Mouse (Mus musculus): Measurements from ENCODE around the gene Celf3. TPM values are rescaled to one million over a fixed set of nuclear protein-coding genes. Genes with fewer than 3 reads are reported as not detected.

Gene Celf3
- 2.8 and 4.7 TPM in 2 replicates for polyA plus RNA-seq (2014; fragmentation: Nextera tagmentation; extraction: Ambion mirVana)

DNA sequence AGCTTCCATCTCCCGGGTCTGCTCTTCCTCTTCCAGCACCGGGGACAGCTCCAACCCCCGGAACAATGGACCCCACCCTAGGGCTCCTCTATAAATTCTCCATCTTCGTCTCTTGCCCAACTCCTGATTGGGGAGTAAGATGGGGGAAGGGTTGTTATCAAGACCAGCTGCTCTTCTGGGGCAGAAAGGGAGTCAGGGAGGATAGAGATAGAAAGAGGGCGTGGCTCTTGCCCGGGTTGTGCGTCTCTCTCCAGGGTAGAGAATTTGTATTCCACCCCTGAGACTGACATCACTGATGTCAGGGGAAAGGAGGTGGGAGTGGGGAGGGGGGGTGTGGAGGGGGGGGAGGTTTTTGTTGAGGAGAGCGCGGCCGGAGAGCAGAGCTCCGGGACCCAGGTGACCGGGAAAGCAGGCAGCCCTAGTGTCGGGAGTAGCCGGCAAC lies at the start of gene Celf3:
Gene Celf3, plus strand, starts transcription at position 315 of the 442 bp plus-strand sequence.
- no peak for ATAC-seq (replicated peaks; ENCODE audit: insufficient number of reproducible peaks, low FRiP score, low TSS enrichment)
- WGBS (ENCODE audit: insufficient replicate concordance) = 1% methylated on average over 9 of the region's 14 CpGs
- peaks cover 33% of the 10 kb centered on the region for H3K27me3 ChIP-seq (ENCODE audit: control insufficient read depth, insufficient read depth, low read length)
- no peaks in the 10 kb centered on the region for H3K36me3 ChIP-seq (ENCODE audit: control insufficient read depth, insufficient read depth, low read length)
- H3K27ac ChIP-seq (ENCODE audit: low read depth, low read length) = no peak within 1 kb of the TSS
- no peak within 1 kb of the TSS for H3K4me2 ChIP-seq
- H3K4me3 ChIP-seq (ENCODE audit: low read depth, low read length) = no peak within 1 kb of the TSS
- peaks cover 14% of the 10 kb centered on the region for H3K4me1 ChIP-seq (ENCODE audit: control insufficient read depth, insufficient read depth, low read length)
- H3K9me3 ChIP-seq (replicated peaks; ENCODE audit: control insufficient read depth, low read length) = no peaks in the 10 kb centered on the region
- H3K9ac ChIP-seq (ENCODE audit: low read depth, low read length) = no peak within 1 kb of the TSS

DNA sequence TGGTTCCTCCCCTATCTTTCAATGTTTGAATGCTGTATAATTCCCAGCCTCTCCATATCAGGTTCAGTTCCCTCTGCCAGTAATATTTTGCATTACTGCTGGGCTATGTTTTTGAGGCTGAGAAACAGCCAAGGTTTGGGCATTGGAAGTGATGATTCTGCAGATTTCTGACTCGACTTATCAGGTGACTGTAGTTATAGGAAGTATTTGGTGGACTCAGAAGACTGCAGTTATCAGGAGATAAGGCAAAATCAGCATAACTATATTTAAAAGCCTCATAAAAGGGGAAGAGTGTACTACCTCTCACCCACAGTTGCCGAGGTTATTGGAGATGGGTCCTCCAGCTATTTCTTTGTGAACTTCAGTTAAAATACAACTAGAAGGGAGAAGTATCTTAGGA lies 47.1 kb upstream of the Celf3 start:
- Histone ChIP-seq H3K27ac (ENCODE audit: low read depth, low read length) (no peak overlapping the region), H3K9me3 (replicated peaks; ENCODE audit: control insufficient read depth, low read length) (no peaks in the 10 kb centered on the region), H3K27me3 (ENCODE audit: control insufficient read depth, insufficient read depth, low read length) (no peaks in the 10 kb centered on the region), H3K9ac (ENCODE audit: low read depth, low read length) (no peak overlapping the region), H3K36me3 (ENCODE audit: control insufficient read depth, insufficient read depth, low read length) (no peaks in the 10 kb centered on the region), H3K4me2 (no peak overlapping the region), H3K4me3 (ENCODE audit: low read depth, low read length) (no peak overlapping the region), H3K4me1 (ENCODE audit: control insufficient read depth, insufficient read depth, low read length) (no peaks in the 10 kb centered on the region)
- WGBS (ENCODE audit: insufficient replicate concordance) = 67% methylated on average over 2 of the region's 2 CpGs
- no peak for ATAC-seq (replicated peaks; ENCODE audit: insufficient number of reproducible peaks, low FRiP score, low TSS enrichment)

DNA sequence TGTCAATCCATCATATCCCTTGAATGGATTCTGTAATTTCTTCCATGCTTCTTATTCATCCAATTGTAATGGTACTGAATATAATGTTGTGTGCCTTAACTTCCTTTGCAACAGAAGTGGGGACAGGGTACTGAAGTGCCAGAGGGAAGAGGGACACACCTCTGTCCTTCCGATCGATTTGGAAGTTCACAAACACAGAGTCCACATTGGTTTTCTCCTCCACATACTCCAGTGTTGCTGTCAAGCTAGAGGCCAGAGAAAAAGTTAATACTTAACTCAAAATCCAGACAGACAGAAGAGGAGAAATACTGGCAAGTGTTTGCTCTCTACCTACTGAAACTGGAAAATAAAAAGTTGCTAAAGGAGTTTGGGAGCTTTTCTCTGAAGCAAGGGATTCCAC lies 43.8 kb upstream of the Celf3 start:
- Histone ChIP-seq H3K9me3 (replicated peaks; ENCODE audit: control insufficient read depth, low read length) (no peaks in the 10 kb centered on the region), H3K4me1 (ENCODE audit: control insufficient read depth, insufficient read depth, low read length) (no peaks in the 10 kb centered on the region), H3K4me2 (no peak overlapping the region), H3K4me3 (ENCODE audit: low read depth, low read length) (no peak overlapping the region), H3K27me3 (ENCODE audit: control insufficient read depth, insufficient read depth, low read length) (no peaks in the 10 kb centered on the region), H3K36me3 (ENCODE audit: control insufficient read depth, insufficient read depth, low read length) (no peaks in the 10 kb centered on the region), H3K9ac (ENCODE audit: low read depth, low read length) (no peak overlapping the region), H3K27ac (ENCODE audit: low read depth, low read length) (no peak overlapping the region)
- WGBS (ENCODE audit: insufficient replicate concordance) = 91% methylated on average over 2 of the region's 2 CpGs
- ATAC-seq (replicated peaks; ENCODE audit: insufficient number of reproducible peaks, low FRiP score, low TSS enrichment) = no peak

GRCm38 (mm10) chr3:94436420-94436819 lies 41.7 kb upstream of the Celf3 start:
- ATAC-seq (replicated peaks; ENCODE audit: insufficient number of reproducible peaks, low FRiP score, low TSS enrichment) = no peak
- Histone ChIP-seq H3K4me3 (ENCODE audit: low read depth, low read length) (no peak overlapping the region), H3K4me2 (no peak overlapping the region), H3K9me3 (replicated peaks; ENCODE audit: control insufficient read depth, low read length) (no peaks in the 10 kb centered on the region), H3K27me3 (ENCODE audit: control insufficient read depth, insufficient read depth, low read length) (no peaks in the 10 kb centered on the region), H3K27ac (ENCODE audit: low read depth, low read length) (no peak overlapping the region), H3K4me1 (ENCODE audit: control insufficient read depth, insufficient read depth, low read length) (no peaks in the 10 kb centered on the region), H3K9ac (ENCODE audit: low read depth, low read length) (no peak overlapping the region), H3K36me3 (ENCODE audit: control insufficient read depth, insufficient read depth, low read length) (no peaks in the 10 kb centered on the region)
- 73% methylated on average over 9 of the region's 9 CpGs for WGBS (ENCODE audit: insufficient replicate concordance)

DNA sequence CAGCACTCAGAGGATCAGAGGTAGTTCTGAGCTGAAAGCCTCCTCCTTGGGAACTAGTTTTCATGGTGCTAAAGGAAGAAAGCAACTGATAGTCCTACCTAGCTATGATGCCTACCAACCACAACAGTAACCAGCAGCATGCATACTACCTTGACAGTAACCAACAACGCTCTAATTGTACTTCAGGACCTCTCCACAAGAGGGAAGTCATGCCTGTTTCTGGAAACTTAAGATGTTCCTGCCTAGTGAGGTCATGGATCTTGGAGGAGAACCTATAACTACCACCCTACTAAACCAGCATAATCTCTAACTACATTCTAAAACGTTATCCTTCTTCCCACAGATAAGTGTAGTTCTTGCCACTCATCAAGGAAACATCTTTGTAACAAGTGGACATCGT lies 36.9 kb upstream of the Celf3 start:
- H3K4me3 ChIP-seq (ENCODE audit: low read depth, low read length) = no peak overlapping the region
- H3K27me3 ChIP-seq (ENCODE audit: control insufficient read depth, insufficient read depth, low read length) = no peaks in the 10 kb centered on the region
- no peak overlapping the region for H3K27ac ChIP-seq (ENCODE audit: low read depth, low read length)
- H3K4me1 ChIP-seq (ENCODE audit: control insufficient read depth, insufficient read depth, low read length) = 0 out of 2 replicates have a peak, but pooled peaks cover 3% of the 10 kb centered on the region
- peaks cover 11% of the 10 kb centered on the region; the same call in 1 of the 2 replicates for H3K36me3 ChIP-seq (ENCODE audit: control insufficient read depth, insufficient read depth, low read length)
- H3K9me3 ChIP-seq (replicated peaks; ENCODE audit: control insufficient read depth, low read length) = no peaks in the 10 kb centered on the region
- no peak for ATAC-seq (replicated peaks; ENCODE audit: insufficient number of reproducible peaks, low FRiP score, low TSS enrichment)
- WGBS (ENCODE audit: insufficient replicate concordance) = 39% methylated on average over 3 of the region's 3 CpGs
- no peak overlapping the region for H3K9ac ChIP-seq (ENCODE audit: low read depth, low read length)
- H3K4me2 ChIP-seq = no peak overlapping the region

- 1% methylated on average over 39 of the region's 39 CpGs for WGBS (ENCODE audit: insufficient replicate concordance)
- Histone ChIP-seq H3K9ac (ENCODE audit: low read depth, low read length) (peak within 1 kb of the TSS; percentile 96), H3K4me1 (ENCODE audit: control insufficient read depth, insufficient read depth, low read length) (0 out of 2 replicates have a peak, but pooled peaks cover 3% of the 10 kb centered on the region), H3K27ac (ENCODE audit: low read depth, low read length) (peak within 1 kb of the TSS; percentile 66; the same call in 1 of the 2 replicates), H3K4me3 (ENCODE audit: low read depth, low read length) (peak within 1 kb of the TSS; percentile 96), H3K9me3 (replicated peaks; ENCODE audit: control insufficient read depth, low read length) (no peaks in the 10 kb centered on the region), H3K4me2 (peak within 1 kb of the TSS; percentile 86), H3K36me3 (ENCODE audit: control insufficient read depth, insufficient read depth, low read length) (peaks cover 28% of the 10 kb centered on the region), H3K27me3 (ENCODE audit: control insufficient read depth, insufficient read depth, low read length) (no peaks in the 10 kb centered on the region)
- ATAC-seq (replicated peaks; ENCODE audit: insufficient number of reproducible peaks, low FRiP score, low TSS enrichment) = peak; percentile 92
Observed at GRCm38 (mm10) chr3:94442951-94443596, 35.0 kb upstream of the Celf3 start, which contains the start of gene Mrpl9. TSS of gene Mrpl9 (plus strand) at chr3:94443318.

- peak within 1 kb of the TSS; percentile 96 for H3K4me3 ChIP-seq (ENCODE audit: low read depth, low read length)
Observed at GRCm38 (mm10) chr3:94443597-94443964, 34.5 kb upstream of the Celf3 start, which contains the start of gene Oaz3. TSS of gene Oaz3 (minus strand) at chr3:94443915.

GRCm38 (mm10) chr3:94449377-94449776 lies 28.7 kb upstream of the Celf3 start:
- no peak for ATAC-seq (replicated peaks; ENCODE audit: insufficient number of reproducible peaks, low FRiP score, low TSS enrichment)
- Histone ChIP-seq H3K9me3 (replicated peaks; ENCODE audit: control insufficient read depth, low read length) (no peaks in the 10 kb centered on the region), H3K27ac (ENCODE audit: low read depth, low read length) (no peak overlapping the region), H3K9ac (ENCODE audit: low read depth, low read length) (no peak overlapping the region), H3K27me3 (ENCODE audit: control insufficient read depth, insufficient read depth, low read length) (no peaks in the 10 kb centered on the region), H3K4me2 (no peak overlapping the region), H3K4me3 (ENCODE audit: low read depth, low read length) (no peak overlapping the region), H3K4me1 (ENCODE audit: control insufficient read depth, insufficient read depth, low read length) (no peaks in the 10 kb centered on the region), H3K36me3 (ENCODE audit: control insufficient read depth, insufficient read depth, low read length) (peaks cover 33% of the 10 kb centered on the region)
- WGBS (ENCODE audit: insufficient replicate concordance) = 85% methylated on average over 2 of the region's 2 CpGs

More at GRCm38 (mm10) chr3:94443597-94443964, 34.5 kb upstream of the Celf3 start, which contains the start of gene Oaz3:
- Histone ChIP-seq H3K4me1 (ENCODE audit: control insufficient read depth, insufficient read depth, low read length) (0 out of 2 replicates have a peak, but pooled peaks cover 3% of the 10 kb centered on the region), H3K9ac (ENCODE audit: low read depth, low read length) (peak within 1 kb of the TSS; percentile 96), H3K9me3 (replicated peaks; ENCODE audit: control insufficient read depth, low read length) (no peaks in the 10 kb centered on the region), H3K4me2 (peak within 1 kb of the TSS; percentile 86), H3K36me3 (ENCODE audit: control insufficient read depth, insufficient read depth, low read length) (peaks cover 31% of the 10 kb centered on the region), H3K27me3 (ENCODE audit: control insufficient read depth, insufficient read depth, low read length) (no peaks in the 10 kb centered on the region), H3K27ac (ENCODE audit: low read depth, low read length) (peak within 1 kb of the TSS; percentile 66; the same call in 1 of the 2 replicates)
- peak; percentile 65 for ATAC-seq (replicated peaks; ENCODE audit: insufficient number of reproducible peaks, low FRiP score, low TSS enrichment)
- WGBS (ENCODE audit: insufficient replicate concordance) = under 1% methylated on average over 24 of the region's 24 CpGs

All from heart, embryonic 11.5 days (tissue).